ENCODE assay signal across 37 mouse cellular contexts in genomic region chr8:3679236-3679635, GRCm38 (mm10). TPM values are rescaled to one million over a fixed set of nuclear protein-coding genes. Genes with fewer than 3 reads are reported as not detected.
DNase-seq lines count a peak whose midpoint lies in the region; ATAC-seq and TF ChIP-seq lines count a peak whose summit lies in the region.
"Had no signal": no experiment of that assay in that cellular context is flagged by ENCODE, and none has a peak within 500 bp of the region (broad histone marks: within the 10 kb centered on the region; RNA-seq: fewer than 3 reads in every experiment).

No protein-coding gene starts in this region.

- peaks cover 81% of the 10 kb centered on the region for H3K4me1 ChIP-seq in megakaryocyte, embryonic 14.5 days
- H3K4me1 ChIP-seq in heart, embryonic 10.5 days: 0 out of 2 replicates have a peak, but pooled peaks cover 13% of the 10 kb centered on the region
- H3K4me1 ChIP-seq in kidney, adult 2 months (ENCODE audit: control insufficient read depth, insufficient read depth, low read length): peaks cover 7% of the 10 kb centered on the region; the same call in 1 of the 2 replicates

- no peak overlapping the region for H3K27ac ChIP-seq in heart, embryonic 10.5 days
- H3K27ac ChIP-seq in kidney, adult 2 months (ENCODE audit: insufficient read depth, low read depth, low read length): no peak overlapping the region
- H3K27ac ChIP-seq: embryonic facial prominence, embryonic 10.5 days; embryonic facial prominence, embryonic 15.5 days; forebrain, embryonic 12.5 days; heart, embryonic 15.5 days; hindbrain, embryonic 12.5 days; hindbrain, postnatal 0 days; intestine, embryonic 15.5 days; kidney, postnatal 0 days; liver, embryonic 14.5 days had no signal

- 91% methylated on average over 23 of the region's 23 CpGs for WGBS in heart, embryonic 10.5 days
- WGBS in kidney, adult 2 months: 95% methylated on average over 23 of the region's 23 CpGs

- H3K36me3 ChIP-seq in megakaryocyte, embryonic 14.5 days (replicated peaks; ENCODE audit: low read length): peaks cover 54% of the 10 kb centered on the region
- peaks cover 41% of the 10 kb centered on the region for H3K36me3 ChIP-seq in heart, embryonic 10.5 days
- H3K36me3 ChIP-seq in kidney, adult 2 months (ENCODE audit: control insufficient read depth, insufficient read depth, low read length): no peaks in the 10 kb centered on the region

- no peak for ATAC-seq in megakaryocyte, adult 5-6 weeks (ENCODE audit: poor library complexity, severe bottlenecking)
- ATAC-seq: activated CD4-positive, CD25-positive, alpha-beta regulatory T cell, adult 4 months; forebrain, postnatal 0 days; hindbrain, postnatal 0 days; intestine, embryonic 15.5 days; midbrain, embryonic 16.5 days had no signal

- H3K27me3 ChIP-seq in megakaryocyte, embryonic 14.5 days (replicated peaks): no peaks in the 10 kb centered on the region
- no peaks in the 10 kb centered on the region for H3K27me3 ChIP-seq in heart, embryonic 10.5 days (ENCODE audit: insufficient read depth, poor library complexity, severe bottlenecking)
- H3K27me3 ChIP-seq in kidney, adult 2 months (replicated peaks; ENCODE audit: control insufficient read depth, insufficient read depth, low read length): no peaks in the 10 kb centered on the region
- H3K27me3 ChIP-seq: embryonic facial prominence, embryonic 15.5 days; forebrain, embryonic 12.5 days; heart, embryonic 15.5 days; hindbrain, embryonic 12.5 days; intestine, embryonic 15.5 days had no signal

- TF ChIP-seq CTCF in kidney, adult 2 months (conservative IDR thresholded peaks at IDR 0.05; ENCODE audit: insufficient read depth, insufficient read length, low read depth, low read length): no peak

- H3K4me3 ChIP-seq in megakaryocyte, embryonic 14.5 days (replicated peaks): peak overlapping the region; percentile 46
- no peak overlapping the region for H3K4me3 ChIP-seq in heart, embryonic 10.5 days
- no peak overlapping the region for H3K4me3 ChIP-seq in kidney, adult 2 months (ENCODE audit: insufficient read depth, low read depth, low read length)
- H3K4me3 ChIP-seq: embryonic facial prominence, embryonic 10.5 days; embryonic facial prominence, embryonic 15.5 days; forebrain, embryonic 12.5 days; heart, embryonic 15.5 days; hindbrain, embryonic 12.5 days; intestine, embryonic 15.5 days had no signal

- no peak for TF ChIP-seq POLR2A in kidney, adult 2 months (IDR thresholded peaks at IDR 0.05; ENCODE audit: low read depth, low read length)

- DNase-seq in adrenal gland, postnatal 14 days: peak; percentile 4
- no peak for DNase-seq in adrenal gland, adult 8-10 months
- DNase-seq in cerebellum, adult 8-10 months: peak; percentile 47
- DNase-seq in cerebellum, postnatal 25 days: peak; percentile 70 to 77
- no peak for DNase-seq in heart, embryonic 10.5 days (ENCODE audit: low spot score)
- no peak for DNase-seq in kidney, adult 2 months
- DNase-seq: adrenal gland, postnatal 10 days; forebrain, postnatal 0 days; heart, postnatal 36 days; kidney, adult 8-10 months; kidney, postnatal 4 days; liver; lung, embryonic 14.5 days; right cerebral cortex, adult 18-20 months; thymus, adult 18-20 months; thymus, postnatal 25 days had no signal

- no peaks in the 10 kb centered on the region for H3K9me3 ChIP-seq in megakaryocyte, embryonic 14.5 days
- no peaks in the 10 kb centered on the region for H3K9me3 ChIP-seq in heart, embryonic 10.5 days
- H3K9me3 ChIP-seq: embryonic facial prominence, embryonic 15.5 days; forebrain, embryonic 12.5 days; heart, embryonic 15.5 days; hindbrain, embryonic 12.5 days; intestine, embryonic 15.5 days had no signal

RNA-seq across cellular contexts. Expression of gene Trappc5, which starts 3.1 kb away (rescaled TPM):
- 19.6 and 22.0 TPM in 2 replicates for total RNA-seq in adrenal gland, postnatal 14 days (2021)
- total RNA-seq in adrenal gland, adult 8-10 months (2022): 10 to 100 TPM; 21.0 to 23.6 (median 22.5) TPM
- 10.6 and 25.8 TPM in 2 replicates for polyA plus RNA-seq in megakaryocyte, embryonic 14.5 days (2012; ENCODE audit: insufficient read depth, low replicate concordance)
- 19.8 and 24.6 TPM in 2 replicates for total RNA-seq in megakaryocyte, adult 5-6 weeks (2015)
- 38.7 and 40.6 TPM in 2 replicates for total RNA-seq in megakaryocyte, adult 5-6 weeks (2017)
- 39.3 and 39.5 TPM in 2 replicates for polyA plus RNA-seq in heart, embryonic 10.5 days (2016; fragmentation: Nextera tagmentation; extraction: Ambion mirVana)
- polyA plus RNA-seq in kidney, adult 2 months (2012; rRNA removed): 30.5 and 30.8 TPM in 2 replicates

RNA-seq across cellular contexts. Expression of gene Fcor, which starts 7.1 kb away (rescaled TPM):
- total RNA-seq in adrenal gland, postnatal 14 days (2021): 26.9 and 29.5 TPM in 2 replicates
- total RNA-seq in adrenal gland, adult 8-10 months (2022): 10 to 100 TPM in 3 of 4 experiments, 1 to 10 TPM in 1; 8.1 to 26.3 (median 22.4) TPM
- polyA plus RNA-seq in megakaryocyte, embryonic 14.5 days (2012; ENCODE audit: insufficient read depth, low replicate concordance): 2.8 TPM in 1 of 2 replicates, not detected in the other
- 14.4 and 15.0 TPM in 2 replicates for total RNA-seq in megakaryocyte, adult 5-6 weeks (2015)
- 6.3 and 22.9 TPM in 2 replicates for total RNA-seq in megakaryocyte, adult 5-6 weeks (2017)
- 10.4 and 15.1 TPM in 2 replicates for polyA plus RNA-seq in heart, embryonic 10.5 days (2016; fragmentation: Nextera tagmentation; extraction: Ambion mirVana)
- 15.1 and 15.5 TPM in 2 replicates for polyA plus RNA-seq in kidney, adult 2 months (2012; rRNA removed)
- total RNA-seq: neutrophil, adult 5-6 weeks had no signal
- polyA plus RNA-seq: activated CD4-positive, CD25-positive, alpha-beta regulatory T cell, adult 4 months had no signal

RNA-seq across cellular contexts. Expression of gene Mcemp1, which starts 13.7 kb away (rescaled TPM):
- total RNA-seq in adrenal gland, postnatal 14 days (2021): 0.37 and 0.75 TPM in 2 replicates
- under 1 TPM in 3 of 4 experiments, not detected in 1; 0.17 to 0.40 (median 0.26) TPM for total RNA-seq in adrenal gland, adult 8-10 months (2022)
- polyA plus RNA-seq in megakaryocyte, embryonic 14.5 days (2012; ENCODE audit: insufficient read depth, low replicate concordance): 0.10 TPM in 1 of 2 replicates, not detected in the other
- total RNA-seq in megakaryocyte, adult 5-6 weeks (2015): 240 and 256 TPM in 2 replicates
- total RNA-seq in megakaryocyte, adult 5-6 weeks (2017): 223 and 233 TPM in 2 replicates
- 0.11 TPM in 1 of 2 replicates, not detected in the other for polyA plus RNA-seq in heart, embryonic 10.5 days (2016; fragmentation: Nextera tagmentation; extraction: Ambion mirVana)
- polyA plus RNA-seq in kidney, adult 2 months (2012; rRNA removed): 0.10 and 0.53 TPM in 2 replicates
- total RNA-seq: gastrocnemius, adult 8-10 months; hindbrain, postnatal 0 days; layer of hippocampus, postnatal 25 days had no signal
- polyA plus RNA-seq: neural tube, embryonic 11.5 days had no signal

RNA-seq across cellular contexts. Expression of gene Fcer2a, which starts 14.7 kb away (rescaled TPM):
- 0.63 and 11.8 TPM in 2 replicates for total RNA-seq in adrenal gland, postnatal 14 days (2021)
- under 1 TPM; 0.12 to 0.54 (median 0.45) TPM for total RNA-seq in adrenal gland, adult 8-10 months (2022)
- 0.07 TPM in 1 of 2 replicates, not detected in the other for polyA plus RNA-seq in megakaryocyte, embryonic 14.5 days (2012; ENCODE audit: insufficient read depth, low replicate concordance)
- 0.13 and 0.41 TPM in 2 replicates for total RNA-seq in megakaryocyte, adult 5-6 weeks (2015)
- total RNA-seq in megakaryocyte, adult 5-6 weeks (2017): 0.33 TPM in 1 of 2 replicates, not detected in the other
- 0.12 and 0.24 TPM in 2 replicates for polyA plus RNA-seq in heart, embryonic 10.5 days (2016; fragmentation: Nextera tagmentation; extraction: Ambion mirVana)
- 0.31 and 4.5 TPM in 2 replicates for polyA plus RNA-seq in kidney, adult 2 months (2012; rRNA removed)
- total RNA-seq: forebrain, postnatal 0 days; gastrocnemius, adult 8-10 months; granulocyte monocyte progenitor cell, adult 5-6 weeks; hindbrain, postnatal 0 days; layer of hippocampus, adult 8-10 months; layer of hippocampus, postnatal 25 days had no signal
- polyA plus RNA-seq: heart, embryonic 15.5 days; stomach, embryonic 14.5 days had no signal

RNA-seq across cellular contexts. Expression of gene Retn, which starts 23.7 kb away (rescaled TPM):
- total RNA-seq in adrenal gland, postnatal 14 days (2021): 9.5 and 19.9 TPM in 2 replicates
- 100 to 1,000 TPM in 3 of 4 experiments, 10 to 100 TPM in 1; 50.2 to 152 (median 108) TPM for total RNA-seq in adrenal gland, adult 8-10 months (2022)
- polyA plus RNA-seq in megakaryocyte, embryonic 14.5 days (2012; ENCODE audit: insufficient read depth, low replicate concordance): 0.39 TPM in 1 of 2 replicates, not detected in the other
- total RNA-seq in megakaryocyte, adult 5-6 weeks (2015): 0.22 TPM in 1 of 2 replicates, not detected in the other
- total RNA-seq in megakaryocyte, adult 5-6 weeks (2017): 0.45 and 0.59 TPM in 2 replicates
- polyA plus RNA-seq in heart, embryonic 10.5 days (2016; fragmentation: Nextera tagmentation; extraction: Ambion mirVana): 0.15 TPM in 1 of 2 replicates, not detected in the other
- polyA plus RNA-seq in kidney, adult 2 months (2012; rRNA removed): 47.2 and 76.9 TPM in 2 replicates
- total RNA-seq: hindbrain, postnatal 0 days had no signal
- polyA plus RNA-seq: activated CD4-positive, CD25-positive, alpha-beta regulatory T cell, adult 4 months; embryonic facial prominence, embryonic 15.5 days; heart, embryonic 15.5 days; hindbrain, embryonic 12.5 days; intestine, embryonic 15.5 days; limb, embryonic 11.5 days; liver, embryonic 14.5 days; lung, embryonic 14.5 days; neural tube, embryonic 11.5 days; stomach, embryonic 14.5 days had no signal

Comparison
In these comparisons a context has a peak if more than half of its experiments do, and no peak if none do; other contexts are left out.
1. DNase-seq: peak in adrenal gland, postnatal 14 days (single experiment), cerebellum, adult 8-10 months (single experiment) and cerebellum, postnatal 25 days (2 of 2); none in adrenal gland, adult 8-10 months (single experiment), heart, embryonic 10.5 days (single experiment) and kidney, adult 2 months (single experiment).
2. RNA of gene Mcemp1, which starts 13.7 kb away (total RNA-seq): 223 to 256 TPM in megakaryocyte, adult 5-6 weeks; 0.37 to 0.75 TPM in adrenal gland, postnatal 14 days and 0.17 to 0.40 TPM in adrenal gland, adult 8-10 months; every median in the first group is over 100 times any median in the second.